Mouse (Mus musculus): ENCODE measurements at regions not wholly inside any gene's neighbourhood (a gene's known extent, or its start where the extent isn't known, plus 50 kb on each side); places are given as distances from the start of the nearest gene placed in this dataset.

DNA sequence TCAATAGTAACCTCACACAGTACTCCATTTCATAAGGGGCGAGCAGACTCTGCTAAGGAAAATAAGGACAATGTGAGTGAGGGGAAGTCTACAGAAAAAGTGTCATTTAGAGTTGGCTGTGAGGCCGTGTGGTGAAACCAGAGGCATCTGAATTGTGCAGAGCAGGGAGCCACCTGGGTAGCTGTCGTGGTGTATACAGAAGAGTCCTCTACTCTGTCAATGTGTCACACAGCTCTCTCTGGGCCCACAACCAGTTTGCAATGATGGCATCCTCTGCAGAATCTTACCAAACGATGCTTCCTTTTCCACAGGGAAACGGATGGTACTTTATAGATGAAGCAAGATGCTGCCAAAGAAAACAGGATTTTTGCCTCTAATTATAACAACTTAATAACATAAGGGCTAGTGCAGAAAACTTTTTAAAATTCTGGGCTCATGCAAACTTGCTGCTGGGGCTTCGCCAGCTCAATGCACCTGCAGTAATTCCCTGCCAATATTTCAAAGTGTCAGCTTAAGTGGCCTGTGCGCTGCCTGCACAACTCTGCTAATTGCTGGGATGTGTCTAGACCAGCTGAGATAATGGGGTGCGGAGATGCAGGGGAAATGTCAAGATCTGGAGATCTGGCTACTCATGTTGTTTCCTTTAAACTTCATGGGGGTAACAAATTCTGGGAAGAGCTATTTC lies 505.8 kb downstream of the Dok5 start:
- TF ChIP-seq EP300 (IDR thresholded peaks at IDR 0.05; ENCODE audit: low read length): no peak
- TF ChIP-seq RCOR1 (conservative IDR thresholded peaks at IDR 0.05; ENCODE audit: low read depth, low read length): no peak

Data from CH12.LX (cell line).